Mouse (Mus musculus) brain, embryonic 14.5 days (tissue): Measurements from ENCODE around the gene Lrig1. TPM values are rescaled to one million over a fixed set of nuclear protein-coding genes. Genes with fewer than 3 reads are reported as not detected.

Source experiments
- DNase-seq: peaks from one replicate; pipeline ENCODE4 v3.0.0-alpha.2; 2011; ENCODE audit warnings: low read depth
- CTCF ChIP-seq: fragments of 200-500 bp; IDR thresholded peaks from 2 replicates; pipeline ENCODE4 v1.5.1; 2012; ENCODE audit warnings: inconsistent platforms, mild to moderate bottlenecking, moderate library complexity, borderline replicate concordance; ENCODE audit not compliant: insufficient read depth, insufficient read length; ENCODE audit errors: extremely low read depth
- POLR2A ChIP-seq: fragments of 200-500 bp; IDR thresholded peaks from 2 replicates; pipeline ENCODE4 v1.6.1; 2012; ENCODE audit warnings: mild to moderate bottlenecking, inconsistent platforms, borderline replicate concordance; ENCODE audit not compliant: poor library complexity, insufficient read depth, insufficient read length, severe bottlenecking; ENCODE audit errors: extremely low read depth
- polyA plus RNA-seq: library from polyadenylated mRNA; depleted of rRNA; stranded (reverse); fragments of >200 nt; gene quantifications from 2 replicates; pipeline ENCODE4 v1.2.3, GENCODE M21; 2012

Lrig1 gene
- polyA plus RNA-seq, 1 experiment = 39.1 TPM

GRCm38 (mm10) chr6:94642048-94642447 lies 57.9 kb downstream of the Lrig1 start:
- TF ChIP-seq POLR2A = no peak
- no peak for TF ChIP-seq CTCF
- no peak for DNase-seq

DNA sequence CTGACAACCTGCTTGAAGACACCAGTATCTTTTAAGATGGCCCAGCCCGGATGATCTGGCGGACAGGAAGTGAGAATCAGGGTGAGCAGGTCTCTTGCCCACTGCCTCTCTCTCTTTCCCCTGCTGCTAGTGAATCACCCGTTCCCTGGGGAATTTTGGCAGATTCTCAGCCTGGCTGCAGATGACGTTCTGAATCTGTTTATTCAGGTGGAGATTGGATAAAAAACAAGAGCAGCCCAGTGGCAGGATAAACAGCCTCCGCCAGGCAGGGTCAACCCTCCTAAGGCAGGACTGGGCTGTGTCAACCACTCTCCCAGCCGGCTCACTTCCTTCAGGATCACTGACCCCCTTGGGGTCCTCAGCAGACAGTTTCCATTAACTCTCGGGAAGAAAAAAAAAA lies 59.7 kb downstream of the Lrig1 start:
- TF ChIP-seq CTCF = no peak
- TF ChIP-seq POLR2A = no peak
- peak; percentile 75 for DNase-seq

DNA sequence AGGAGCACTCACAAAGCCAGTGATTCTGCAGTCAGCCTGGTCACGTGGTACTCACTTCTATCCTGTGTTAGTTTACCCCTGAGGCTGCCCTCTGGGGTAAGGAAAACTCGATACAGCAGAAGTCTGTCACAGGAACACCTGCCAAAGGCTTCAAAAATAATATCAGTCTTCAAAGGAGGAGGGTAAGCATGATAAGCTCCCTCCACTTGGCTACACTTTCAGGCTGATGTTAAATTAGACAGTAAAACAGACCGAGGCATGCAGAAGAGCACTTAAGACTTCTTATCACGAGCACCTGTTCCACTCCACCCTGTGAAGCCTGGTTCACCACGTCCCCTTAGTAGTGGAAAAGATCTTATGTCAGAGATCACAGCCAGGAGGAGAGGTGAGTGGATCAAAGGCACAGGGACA lies 62.9 kb downstream of the Lrig1 start:
- no peak for TF ChIP-seq POLR2A
- TF ChIP-seq CTCF = no peak
- no peak for DNase-seq

DNA sequence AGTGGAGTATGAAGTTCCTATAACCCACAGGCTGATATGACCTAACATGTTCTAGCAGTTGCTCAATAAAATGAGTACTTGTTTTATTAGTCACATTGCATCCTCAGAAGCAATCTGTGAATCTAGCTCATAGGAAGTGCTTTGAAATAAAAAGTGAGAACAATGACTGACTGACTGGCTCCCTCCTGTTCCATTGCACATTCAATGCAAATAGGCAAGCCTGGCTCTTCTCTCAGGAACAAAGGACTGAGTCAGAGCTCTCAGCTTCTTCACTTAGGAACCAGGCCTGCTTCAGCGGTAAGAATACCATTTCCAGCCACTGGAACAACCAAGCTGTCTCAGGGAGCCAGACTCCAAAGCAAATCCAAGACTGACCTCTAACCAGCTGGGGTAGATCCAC lies 64.6 kb downstream of the Lrig1 start:
- no peak for DNase-seq
- no peak for TF ChIP-seq CTCF
- TF ChIP-seq POLR2A = no peak

DNA sequence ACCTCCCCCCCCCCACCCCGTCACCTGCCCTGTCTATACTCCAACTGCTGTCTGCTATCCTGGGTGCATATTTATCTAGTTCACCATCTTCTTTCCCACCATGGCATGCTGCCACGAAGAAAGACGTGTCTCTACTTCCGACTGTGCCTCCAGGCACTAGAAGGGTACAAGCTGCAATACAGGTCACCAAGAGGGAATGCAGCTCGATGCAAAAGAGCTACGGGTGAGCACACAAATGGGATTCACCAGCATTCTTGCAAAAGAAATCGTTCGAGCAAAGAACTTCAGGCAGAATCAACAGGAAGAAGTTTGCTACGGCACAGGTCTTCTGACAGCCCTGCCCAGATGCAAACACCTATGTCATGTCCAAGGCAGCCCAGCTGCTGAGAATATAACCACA lies 65.2 kb downstream of the Lrig1 start:
- no peak for TF ChIP-seq POLR2A
- no peak for TF ChIP-seq CTCF
- no peak for DNase-seq

- no peak for DNase-seq
- no peak for TF ChIP-seq CTCF
- no peak for TF ChIP-seq POLR2A
These were observed 65.7 kb downstream of the Lrig1 start for GRCm38 (mm10) chr6:94634274-94634673.

DNA sequence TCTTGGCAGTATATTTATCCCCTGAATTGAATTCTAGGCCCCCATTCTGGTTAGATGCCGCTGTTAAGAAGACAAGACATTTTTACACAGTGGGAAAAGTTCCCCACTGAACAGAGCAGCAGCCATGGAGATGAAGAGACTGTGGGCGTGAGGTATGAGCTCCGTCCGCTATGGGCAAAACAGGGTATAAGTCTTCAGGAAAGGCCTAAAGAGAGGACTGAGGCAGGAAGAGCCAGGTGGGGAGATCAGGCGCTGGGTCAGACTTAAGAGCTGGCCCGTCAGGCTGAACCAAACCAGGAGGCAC lies 68.2 kb downstream of the Lrig1 start:
- TF ChIP-seq CTCF (no peak), POLR2A (no peak)
- no peak for DNase-seq

DNA sequence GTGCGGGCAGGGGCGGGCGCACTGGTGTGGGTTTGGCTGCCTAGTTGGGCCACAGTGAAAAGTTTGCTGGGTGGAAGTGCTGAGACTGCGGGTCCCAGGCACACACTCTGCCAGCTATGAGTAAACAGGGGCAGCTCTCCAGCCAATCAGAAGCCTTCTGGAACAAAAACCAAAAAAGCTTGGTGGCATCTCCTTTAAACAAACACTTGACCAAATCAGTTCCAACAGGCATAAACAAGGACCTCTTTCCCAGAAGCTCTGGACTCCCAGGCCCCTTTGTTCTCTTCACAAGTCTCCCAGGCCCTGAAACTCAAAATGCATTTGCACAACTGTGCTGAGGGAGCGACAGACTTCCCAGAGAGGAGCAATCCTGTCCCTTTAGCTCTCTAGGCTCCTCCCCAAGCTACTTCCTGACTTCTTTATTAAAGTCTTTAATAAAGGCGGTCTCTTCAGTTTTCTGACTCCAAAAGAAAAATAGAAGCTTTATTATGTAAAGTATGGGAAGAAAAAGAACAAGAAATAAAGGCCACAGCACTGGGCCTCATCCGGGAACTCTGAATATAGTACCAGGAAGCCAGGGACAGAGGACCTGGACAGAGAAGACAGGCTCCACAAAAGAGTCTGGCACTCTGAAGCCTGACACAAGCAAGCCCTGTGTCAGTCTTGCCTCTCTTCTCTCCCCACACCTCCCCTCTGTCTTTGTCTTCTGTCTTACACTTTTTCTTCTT lies 68.7 kb downstream of the Lrig1 start:
- TF ChIP-seq POLR2A (no peak), CTCF (no peak)
- DNase-seq = peak; percentile 89

DNA sequence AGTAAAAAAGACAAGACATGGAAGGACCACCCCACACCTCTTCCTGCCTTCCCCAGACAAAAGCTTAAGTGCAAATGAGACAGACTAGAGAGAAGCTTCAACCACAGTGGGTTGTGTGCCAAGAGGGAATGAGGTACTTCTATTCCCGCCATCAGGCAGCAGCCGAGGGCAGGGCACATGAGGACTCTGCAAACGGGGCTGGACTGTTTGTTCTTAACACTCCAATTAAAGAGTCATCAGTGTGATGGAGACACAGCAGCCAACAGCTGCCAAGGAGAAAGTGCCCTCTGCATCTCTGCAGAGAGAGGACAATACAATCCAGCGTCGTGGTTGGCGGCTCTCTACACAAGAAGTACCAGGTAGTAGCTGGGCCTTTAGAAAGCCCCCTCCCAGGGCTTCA lies 71.2 kb downstream of the Lrig1 start:
- no peak for DNase-seq
- TF ChIP-seq CTCF = no peak
- TF ChIP-seq POLR2A = no peak

DNA sequence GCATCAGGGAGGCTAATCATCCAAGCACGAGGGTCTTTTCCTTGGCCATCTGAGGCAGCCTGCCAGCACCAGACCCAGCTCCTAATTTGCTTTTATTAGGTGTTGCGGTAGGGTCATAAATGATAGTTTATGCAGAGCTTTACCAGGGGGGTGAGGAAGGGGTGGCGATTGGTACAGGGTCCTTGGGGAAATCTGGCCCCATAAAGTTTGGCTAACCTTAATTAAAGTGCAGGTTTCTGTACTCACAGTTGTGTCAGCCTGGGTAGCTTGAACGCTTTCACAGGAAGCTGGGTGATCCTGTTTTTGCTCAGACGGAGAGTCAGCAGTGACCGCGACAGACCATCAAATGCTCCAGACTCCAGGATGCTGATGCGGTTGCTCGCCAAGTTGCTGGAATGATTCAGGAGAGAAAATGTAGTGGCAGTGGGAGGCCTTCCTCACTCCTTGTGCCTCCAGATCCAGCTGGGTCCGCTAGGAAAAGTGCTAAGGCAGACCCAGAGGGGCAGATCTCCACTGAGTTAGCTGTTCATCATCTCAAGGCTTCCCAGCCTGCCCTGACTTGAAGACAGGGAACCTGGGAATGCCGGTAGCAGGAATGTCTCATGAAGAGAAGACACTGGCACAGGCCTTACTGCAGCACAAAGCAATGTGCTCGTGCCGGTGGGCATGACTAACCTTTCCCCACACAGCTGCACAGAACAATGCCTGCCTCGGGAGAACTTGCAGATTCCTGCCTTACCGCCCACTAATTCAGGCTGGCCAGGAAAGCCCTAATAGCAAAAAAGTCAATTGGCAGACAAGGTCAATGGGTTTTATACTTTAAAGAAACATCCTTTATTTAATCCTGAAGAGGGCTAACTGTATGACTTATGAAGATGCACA lies 72.0 kb downstream of the Lrig1 start:
- no peak for TF ChIP-seq POLR2A
- no peak for TF ChIP-seq CTCF
- DNase-seq = no peak

- no peak for DNase-seq
- TF ChIP-seq POLR2A = no peak
- TF ChIP-seq CTCF = no peak
These were observed 73.2 kb downstream of the Lrig1 start for GRCm38 (mm10) chr6:94626807-94627206.

DNA sequence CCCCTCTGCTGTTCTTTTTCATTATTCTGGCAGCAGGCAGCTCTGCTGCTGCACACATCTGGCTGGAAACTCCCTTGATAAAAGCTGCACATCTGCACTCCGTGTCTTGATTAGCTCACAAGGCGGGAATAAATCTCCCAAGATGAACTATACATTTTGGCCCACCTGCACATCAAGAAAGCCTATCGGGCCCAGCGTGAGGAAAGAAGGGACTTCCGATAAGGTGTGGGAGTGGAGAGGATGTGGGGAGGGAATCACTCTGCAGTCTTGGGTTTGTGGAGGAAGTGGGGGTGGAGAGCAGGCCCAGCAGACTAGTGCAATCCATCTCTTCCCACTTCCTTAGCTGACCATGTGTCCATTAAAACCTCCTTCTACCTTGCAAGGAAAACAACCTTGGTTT lies 74.1 kb downstream of the Lrig1 start:
- TF ChIP-seq CTCF (no peak), POLR2A (no peak)
- no peak for DNase-seq

- TF ChIP-seq POLR2A = no peak
- TF ChIP-seq CTCF = no peak
- no peak for DNase-seq
These were observed 75.4 kb downstream of the Lrig1 start for GRCm38 (mm10) chr6:94624543-94624942.

DNA sequence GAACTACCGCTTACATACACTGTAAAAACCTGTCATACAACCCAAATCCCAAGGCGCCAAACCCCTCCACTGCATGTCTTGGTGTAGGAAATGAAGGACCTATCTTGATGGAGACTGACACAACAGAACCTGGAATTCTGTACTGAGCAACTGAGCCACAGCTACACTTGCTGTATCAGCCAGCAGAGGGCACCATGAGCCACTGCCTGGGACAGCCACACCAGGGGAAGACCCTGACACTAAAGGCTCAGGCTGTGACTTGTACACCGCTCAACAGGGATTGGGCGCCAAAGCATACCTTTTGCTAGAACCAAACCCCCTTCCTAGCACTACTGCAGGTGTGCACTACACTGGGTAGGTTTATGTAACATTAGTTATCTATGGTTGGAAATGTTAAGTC lies 77.0 kb downstream of the Lrig1 start:
- peak; percentile 70 for DNase-seq
- TF ChIP-seq POLR2A = no peak
- TF ChIP-seq CTCF = peak; percentile 88
